In the genomic region with DNA sequence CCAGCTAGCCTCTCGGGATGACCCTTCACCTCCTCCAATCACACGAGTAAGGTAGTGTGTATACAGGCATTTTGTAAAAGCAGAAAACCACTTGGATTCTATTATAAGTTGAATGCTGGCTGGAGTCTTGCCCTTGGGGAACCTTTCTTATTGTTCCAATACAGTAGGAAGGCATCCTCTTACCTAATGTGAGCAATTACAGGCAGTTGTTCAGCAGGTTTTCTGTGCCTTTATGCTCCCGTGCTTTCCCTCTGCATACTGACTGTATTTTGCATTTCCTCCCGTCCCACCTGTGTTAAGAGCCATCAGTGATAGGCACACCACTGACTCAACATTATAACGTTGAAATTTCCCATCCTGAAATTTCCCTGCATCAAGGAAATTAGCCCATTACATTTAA, we compare ENCODE assay signal across 26 mouse cellular contexts.
"Had no signal": no experiment of that assay in that cellular context is flagged by ENCODE, and none has a peak within 500 bp of the region (broad histone marks: within the 10 kb centered on the region; RNA-seq: fewer than 3 reads in every experiment).

No protein-coding gene starts in this region.

- DNase-seq: gastrocnemius, postnatal 14 days; gastrocnemius, postnatal 36 days; heart, adult 11 months; heart, adult 2 months; heart, postnatal 14 days; heart, postnatal 36 days; kidney, adult 11 months; kidney, adult 2 months; kidney, adult 9 months; kidney, postnatal 14 days; kidney, postnatal 36 days; layer of hippocampus, adult 9-11 months; layer of hippocampus, postnatal 36 days; left cerebral cortex, postnatal 4 days had no signal

- H3K4me3 ChIP-seq: heart, adult 2 months; heart, embryonic 13.5 days; heart, embryonic 15.5 days; hindbrain, embryonic 13.5 days; hindbrain, embryonic 15.5 days; kidney, embryonic 15.5 days; limb, embryonic 13.5 days; limb, embryonic 15.5 days; liver, embryonic 12.5 days had no signal

- H3K27me3 ChIP-seq: heart, embryonic 13.5 days; heart, embryonic 15.5 days; hindbrain, embryonic 13.5 days; hindbrain, embryonic 15.5 days; kidney, embryonic 15.5 days; limb, embryonic 13.5 days; limb, embryonic 15.5 days; liver, embryonic 12.5 days had no signal

- ATAC-seq: hindbrain, postnatal 0 days; intestine, embryonic 16.5 days; liver, embryonic 12.5 days had no signal

- H3K27ac ChIP-seq: heart, adult 2 months; heart, embryonic 13.5 days; heart, embryonic 15.5 days; hindbrain, embryonic 13.5 days; hindbrain, embryonic 15.5 days; hindbrain, postnatal 0 days; kidney, embryonic 15.5 days; limb, embryonic 15.5 days; liver, embryonic 12.5 days; liver, embryonic 14.5 days had no signal

- H3K36me3 ChIP-seq: heart, embryonic 15.5 days; hindbrain, embryonic 15.5 days had no signal

- H3K9me3 ChIP-seq: heart, embryonic 13.5 days; heart, embryonic 15.5 days; hindbrain, embryonic 13.5 days; hindbrain, embryonic 15.5 days; kidney, embryonic 15.5 days; limb, embryonic 15.5 days; liver, embryonic 12.5 days had no signal

- H3K4me2 ChIP-seq: heart, embryonic 11.5 days; heart, embryonic 13.5 days; heart, embryonic 15.5 days; hindbrain, embryonic 13.5 days; hindbrain, embryonic 15.5 days; kidney, embryonic 15.5 days; limb, embryonic 13.5 days; limb, embryonic 15.5 days; liver, embryonic 12.5 days had no signal

- H3K9ac ChIP-seq: heart, embryonic 13.5 days; heart, embryonic 15.5 days; hindbrain, embryonic 13.5 days; hindbrain, embryonic 15.5 days; kidney, embryonic 15.5 days; limb, embryonic 13.5 days; limb, embryonic 15.5 days; liver, embryonic 12.5 days; liver, embryonic 14.5 days had no signal

- H3K4me1 ChIP-seq: hindbrain, embryonic 15.5 days; liver, embryonic 12.5 days had no signal
